Mouse (Mus musculus): ENCODE results near the gene Galnt17. TPM values are rescaled to one million over a fixed set of nuclear protein-coding genes. Genes with fewer than 3 reads are reported as not detected.

Gene Galnt17
- total RNA-seq, 2 experiments from 2014 or later = 36.4 to 38.6 TPM

DNA sequence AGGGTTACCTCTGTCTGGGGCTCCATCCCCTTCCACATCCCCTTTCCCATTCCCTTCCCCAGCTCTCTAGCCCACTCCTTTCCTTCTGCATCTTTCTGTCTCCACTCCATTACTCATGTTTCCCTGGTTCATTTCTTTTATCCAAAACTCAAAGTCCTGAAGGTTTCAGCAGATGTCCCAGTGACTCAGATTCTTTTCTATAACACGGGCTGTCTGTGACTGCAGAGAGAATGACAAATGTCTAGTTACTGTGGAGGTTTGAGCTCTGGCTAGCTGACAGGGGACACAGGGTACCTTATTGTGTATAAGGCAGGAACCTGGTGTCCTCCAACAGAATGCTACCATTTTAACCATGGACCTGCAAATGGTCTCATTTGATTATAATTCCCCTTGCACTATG lies 358.6 kb downstream of the Galnt17 start:
- no peak overlapping the region for H3K4me3 ChIP-seq
- H3K27ac ChIP-seq = no peak overlapping the region
- DNase-seq (ENCODE audit: extremely low spot score in 1 of 2, low spot score in 2 of 2) = no peak
- intact Hi-C loops (cut with DNase I) = no loop called here
- no peak for TF ChIP-seq CTCF (IDR thresholded peaks at IDR 0.05)

DNA sequence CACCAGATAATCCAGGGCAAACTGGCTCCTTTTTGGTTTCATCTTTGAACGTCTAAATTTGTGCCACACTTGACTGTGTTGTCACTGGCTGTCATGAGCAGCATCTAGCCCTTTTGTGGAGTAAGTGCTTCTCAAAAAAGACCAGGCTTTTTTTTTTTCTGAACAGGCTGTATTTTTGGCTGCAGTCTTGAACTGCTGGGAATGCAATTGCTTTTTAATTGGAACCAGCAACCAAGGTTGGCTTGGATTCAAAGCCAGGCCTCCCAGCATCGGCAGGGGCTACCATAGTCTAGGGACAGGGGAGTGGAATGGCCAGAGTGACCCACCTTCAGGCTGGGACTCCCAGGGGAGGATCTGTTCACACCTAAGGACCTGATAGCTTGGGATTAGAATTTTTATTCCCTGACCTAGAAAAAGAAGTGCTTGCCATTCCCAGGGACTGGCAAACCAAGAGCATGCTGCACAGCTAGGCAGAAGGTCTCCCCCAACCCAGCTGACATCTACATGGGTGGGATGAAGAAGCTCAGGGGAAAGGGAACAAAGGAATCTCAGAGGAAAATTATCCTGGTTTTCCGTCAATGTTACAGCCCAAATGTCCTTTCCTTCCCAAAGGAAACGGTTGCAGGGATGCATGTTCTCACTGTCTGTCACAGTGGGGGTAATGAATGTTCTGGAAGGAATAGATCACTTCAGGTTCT lies 369.2 kb downstream of the Galnt17 start:
- no peak for DNase-seq (ENCODE audit: extremely low spot score in 1 of 2, low spot score in 2 of 2)
- peak overlapping the region; percentile 79 for H3K27ac ChIP-seq
- TF ChIP-seq CTCF (IDR thresholded peaks at IDR 0.05) = no peak
- H3K4me3 ChIP-seq = no peak overlapping the region
- intact Hi-C loops (cut with DNase I) = loop anchor here (5.0 kb wide), 1 partner anchor 68 kb away; no protein-coding TSS in a partner anchor

DNA sequence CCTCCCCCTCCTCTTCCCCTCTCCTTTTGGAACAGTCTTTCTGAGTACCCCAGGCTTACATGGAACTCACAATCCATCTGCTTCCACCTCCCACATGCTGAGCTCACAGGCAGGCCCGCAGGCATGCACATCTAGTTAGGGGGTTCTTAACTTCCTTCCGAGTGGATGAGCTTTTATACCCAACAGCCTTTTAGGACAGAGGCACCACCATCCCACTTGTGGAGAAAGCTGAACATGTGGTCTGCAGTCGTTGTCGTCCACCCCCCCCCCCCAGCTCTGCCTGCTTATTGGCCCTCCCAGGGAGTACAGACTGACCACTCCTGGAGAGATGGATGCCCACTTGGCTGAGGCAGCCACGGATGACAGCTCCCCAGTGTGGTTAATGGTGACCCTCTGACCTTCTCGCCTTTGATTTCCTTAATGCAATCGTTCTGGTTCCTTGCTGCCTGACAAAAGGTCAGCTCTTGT lies 370.0 kb downstream of the Galnt17 start:
- intact Hi-C loops (cut with DNase I) = loop anchor here (5.0 kb wide), 1 partner anchor 69 kb away; no protein-coding TSS in a partner anchor
- TF ChIP-seq CTCF (IDR thresholded peaks at IDR 0.05) = no peak
- no peak overlapping the region for H3K4me3 ChIP-seq
- 0 out of 2 replicates have a peak overlapping the region, but pooled peaks have one; percentile 47 for H3K27ac ChIP-seq
- DNase-seq (ENCODE audit: extremely low spot score in 1 of 2, low spot score in 2 of 2) = no peak

DNA sequence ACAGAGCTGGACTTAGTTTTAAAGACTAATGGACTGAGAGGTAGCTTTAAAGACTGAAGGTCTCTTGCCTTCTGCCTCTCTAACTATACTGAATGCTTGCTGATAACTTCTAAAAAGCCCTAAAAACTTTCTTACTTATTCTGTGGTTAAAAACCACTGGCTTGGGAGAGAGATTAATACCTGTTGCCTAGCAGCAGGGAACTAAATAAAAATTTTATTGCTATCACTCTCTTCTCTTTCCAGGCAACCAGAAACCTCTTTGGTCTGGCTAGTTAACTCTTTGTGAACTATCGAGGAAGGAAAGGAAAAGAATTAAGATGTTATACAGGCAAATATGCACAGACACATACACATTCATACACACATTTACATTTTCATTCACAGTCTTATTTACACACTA lies 377.3 kb downstream of the Galnt17 start:
- intact Hi-C loops (cut with DNase I) = no loop called here
- TF ChIP-seq CTCF (IDR thresholded peaks at IDR 0.05) = no peak
- DNase-seq (ENCODE audit: extremely low spot score in 1 of 2, low spot score in 2 of 2) = no peak
- no peak overlapping the region for H3K4me3 ChIP-seq
- no peak overlapping the region for H3K27ac ChIP-seq

DNA sequence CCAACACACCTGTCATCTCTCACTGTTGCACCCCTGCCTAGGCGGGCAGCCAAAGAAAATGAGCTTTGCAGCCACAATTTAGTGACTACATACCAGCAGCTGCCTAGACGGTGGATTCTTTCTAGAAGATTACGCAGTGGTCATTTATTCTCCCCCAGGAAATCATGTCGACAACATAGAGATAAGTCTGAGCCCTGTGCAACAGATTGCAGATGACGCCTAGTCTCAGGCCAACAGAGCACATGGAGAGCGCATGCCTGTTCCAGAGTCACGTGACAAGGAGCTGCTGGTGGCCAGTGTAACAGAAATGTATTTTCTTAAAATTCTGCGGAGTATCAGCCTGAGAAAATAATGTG lies 380.5 kb downstream of the Galnt17 start:
- H3K27ac ChIP-seq = no peak overlapping the region
- TF ChIP-seq CTCF (IDR thresholded peaks at IDR 0.05) = no peak

DNA sequence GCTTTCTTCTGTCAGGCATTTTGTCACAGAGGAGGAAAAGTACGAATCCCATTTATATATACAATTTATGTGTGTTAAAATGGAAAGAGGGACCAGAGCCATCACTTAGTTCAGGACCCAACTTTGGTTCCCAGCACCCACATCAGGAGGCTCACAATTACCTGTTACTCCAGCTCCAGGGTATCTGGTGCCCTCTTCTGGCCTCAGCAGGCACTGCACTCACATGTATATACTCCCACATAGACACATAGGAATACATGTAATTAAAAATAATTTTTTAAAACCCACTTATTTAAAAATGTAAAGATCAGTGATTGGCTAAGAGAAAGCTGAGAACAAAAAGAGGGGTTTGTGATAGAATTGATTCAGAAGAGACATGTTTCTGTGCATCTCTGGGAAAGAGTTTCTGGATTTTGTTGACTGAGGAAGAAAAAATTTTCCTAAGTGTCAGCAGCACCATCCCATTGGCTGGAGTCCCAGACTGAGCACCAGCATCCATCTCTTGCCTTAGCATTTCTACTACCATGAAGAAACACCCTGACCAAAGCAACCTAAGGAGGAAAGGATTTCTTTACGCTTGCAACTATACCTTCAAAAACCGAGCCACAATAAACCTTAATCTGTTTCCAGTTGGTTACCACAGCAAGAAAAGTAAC lies 381.0 kb downstream of the Galnt17 start:
- Histone ChIP-seq H3K27ac (no peak overlapping the region), H3K4me3 (no peak overlapping the region)
- DNase-seq (ENCODE audit: extremely low spot score in 1 of 2, low spot score in 2 of 2) = no peak
- intact Hi-C loops (cut with DNase I) = no loop called here
- peak; percentile 19 for TF ChIP-seq CTCF (IDR thresholded peaks at IDR 0.05)

More for the DNA sequence above, 380.5 kb downstream of the Galnt17 start:
- intact Hi-C loops (cut with DNase I) = no loop called here
- no peak overlapping the region for H3K4me3 ChIP-seq
- no peak for DNase-seq (ENCODE audit: extremely low spot score in 1 of 2, low spot score in 2 of 2)

DNA sequence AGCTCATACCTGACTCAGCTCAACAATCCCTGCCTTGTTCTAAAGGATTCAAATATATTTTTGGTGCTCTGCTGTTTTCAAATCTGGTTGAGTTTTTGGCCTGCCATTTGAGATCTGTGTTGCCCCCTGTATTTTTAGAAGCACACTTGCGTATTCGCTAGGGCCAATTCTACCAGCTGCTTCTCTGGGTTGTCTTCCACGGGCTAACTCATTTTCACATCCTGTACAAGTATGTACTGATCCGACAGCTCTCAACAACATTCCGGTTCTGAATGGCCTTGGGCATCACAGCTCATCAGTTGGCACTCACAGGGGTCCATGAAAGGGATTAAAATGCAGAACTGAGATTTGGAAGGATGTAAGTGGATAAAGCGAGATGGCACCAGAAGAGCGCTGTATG lies 382.6 kb downstream of the Galnt17 start:
- H3K27ac ChIP-seq = no peak overlapping the region
- H3K4me3 ChIP-seq = no peak overlapping the region
- no peak for DNase-seq (ENCODE audit: extremely low spot score in 1 of 2, low spot score in 2 of 2)
- TF ChIP-seq CTCF (IDR thresholded peaks at IDR 0.05) = no peak
- intact Hi-C loops (cut with DNase I) = no loop called here

DNA sequence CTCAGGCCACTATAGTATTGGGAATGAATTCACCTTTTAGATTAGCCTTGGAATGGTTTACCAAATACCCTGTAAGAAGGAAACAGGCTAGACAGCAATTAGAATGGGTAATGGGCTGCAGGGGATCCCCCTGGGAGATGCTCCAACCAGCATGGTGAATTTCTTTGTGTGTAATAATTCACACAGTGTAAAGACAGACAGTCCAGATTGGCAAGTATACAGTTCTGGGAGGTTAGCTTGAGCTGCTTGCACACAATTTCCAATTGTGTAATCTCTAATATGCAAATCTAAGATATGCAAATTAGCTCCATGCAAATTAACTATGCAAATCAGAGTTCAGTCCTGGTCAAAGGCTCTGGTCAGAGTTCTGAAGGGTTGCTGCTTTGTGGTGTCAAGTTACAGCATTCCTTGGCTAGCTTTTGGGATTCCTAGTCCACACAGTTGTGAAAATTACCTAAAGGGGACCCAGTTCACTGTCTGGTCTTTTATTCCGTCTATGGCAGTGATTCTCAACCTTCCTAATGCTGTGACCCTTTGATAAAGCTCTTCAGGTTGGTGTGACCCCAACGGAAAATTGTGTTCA lies 384.0 kb downstream of the Galnt17 start:
- no peak overlapping the region for H3K27ac ChIP-seq
- TF ChIP-seq CTCF (IDR thresholded peaks at IDR 0.05) = no peak
- intact Hi-C loops (cut with DNase I) = no loop called here
- no peak overlapping the region for H3K4me3 ChIP-seq
- no peak for DNase-seq (ENCODE audit: extremely low spot score in 1 of 2, low spot score in 2 of 2)

DNA sequence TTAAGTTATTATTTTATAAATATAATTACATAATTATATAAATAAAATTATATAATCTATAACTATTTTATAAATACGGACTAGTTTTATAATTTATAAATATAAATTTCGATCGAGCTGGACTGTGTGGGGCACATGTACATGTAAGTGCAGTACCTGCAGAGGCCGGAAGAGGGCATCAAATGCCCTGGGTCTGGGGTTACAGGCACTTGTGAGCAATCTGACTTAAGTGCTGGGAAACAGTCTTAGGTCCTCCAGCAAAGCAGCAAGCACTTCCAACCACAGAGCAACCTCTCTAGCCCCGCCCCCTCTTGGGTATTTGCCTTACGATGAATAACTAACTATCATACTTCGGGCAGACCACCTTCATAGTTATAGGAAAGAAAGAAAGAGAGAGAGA lies 388.3 kb downstream of the Galnt17 start:
- intact Hi-C loops (cut with DNase I) = no loop called here
- DNase-seq (ENCODE audit: extremely low spot score in 1 of 2, low spot score in 2 of 2) = no peak
- no peak; the same call in 1 of the 2 replicates for TF ChIP-seq CTCF (IDR thresholded peaks at IDR 0.05)
- H3K4me3 ChIP-seq = no peak overlapping the region
- H3K27ac ChIP-seq = no peak overlapping the region

DNA sequence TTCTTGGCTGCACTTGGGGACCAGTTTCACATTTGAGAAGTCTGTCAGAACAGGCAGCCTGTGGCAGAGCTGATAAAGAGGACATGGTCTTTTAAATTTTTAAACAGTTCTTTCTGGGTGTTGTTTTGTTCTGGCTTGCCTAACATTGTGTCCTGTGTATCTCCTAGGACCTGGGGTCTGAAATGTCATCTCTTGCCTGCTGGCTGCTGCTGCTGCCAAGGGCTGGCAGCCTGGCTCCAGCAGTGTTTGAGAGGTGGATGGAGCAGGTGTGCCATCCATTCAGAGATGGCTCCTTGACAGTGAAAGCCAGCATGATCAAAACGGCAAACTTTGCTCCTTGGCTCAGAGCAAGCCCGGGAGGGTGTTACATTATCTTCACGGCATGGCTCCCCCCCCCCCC lies 393.7 kb downstream of the Galnt17 start:
- no peak for TF ChIP-seq CTCF (IDR thresholded peaks at IDR 0.05)
- DNase-seq (ENCODE audit: extremely low spot score in 1 of 2, low spot score in 2 of 2) = no peak
- H3K27ac ChIP-seq = no peak overlapping the region
- intact Hi-C loops (cut with DNase I) = no loop called here
- H3K4me3 ChIP-seq = no peak overlapping the region

DNA sequence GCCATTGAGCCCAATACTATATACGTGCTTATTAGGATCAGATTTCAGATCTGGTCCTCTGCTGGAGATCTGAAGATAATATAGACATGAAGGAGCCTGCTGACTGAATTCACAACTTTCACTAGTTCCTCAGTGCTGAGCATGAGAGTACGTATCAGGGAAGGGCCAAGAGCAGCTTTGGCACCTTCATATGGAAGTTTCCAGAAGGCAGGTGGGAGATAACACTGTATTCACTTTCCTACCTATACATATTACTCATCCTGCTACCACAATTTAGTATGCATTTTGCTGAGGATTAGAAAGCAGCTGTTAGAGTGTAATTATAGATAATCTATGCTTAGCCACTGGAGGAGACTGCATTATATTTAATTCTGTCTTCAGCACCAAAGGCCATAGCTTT lies 396.7 kb downstream of the Galnt17 start:
- no peak for DNase-seq (ENCODE audit: extremely low spot score in 1 of 2, low spot score in 2 of 2)
- TF ChIP-seq CTCF (IDR thresholded peaks at IDR 0.05) = no peak
- intact Hi-C loops (cut with DNase I) = no loop called here

DNA sequence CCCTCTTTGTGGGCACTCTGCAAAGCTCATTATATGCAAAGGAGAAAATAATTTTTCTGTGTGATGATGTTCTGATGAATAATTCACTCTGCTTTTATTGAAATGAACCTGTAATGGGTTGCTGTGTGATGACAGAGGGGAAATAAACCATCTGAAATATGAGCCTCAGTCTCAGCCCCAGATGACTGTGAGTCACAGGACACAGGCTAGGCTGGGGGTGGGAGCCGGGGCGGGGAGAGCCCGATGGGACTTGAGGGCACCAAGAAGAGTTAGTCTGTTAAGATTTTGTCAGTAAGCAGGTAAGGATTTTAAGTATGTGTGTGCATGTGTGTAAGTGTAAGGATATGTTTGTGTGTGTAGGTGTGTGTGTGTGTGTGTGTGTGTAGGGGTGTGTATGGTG lies 406.6 kb downstream of the Galnt17 start:
- Histone ChIP-seq H3K27ac (no peak overlapping the region), H3K4me3 (no peak overlapping the region)
- intact Hi-C loops (cut with DNase I) = no loop called here
- DNase-seq (ENCODE audit: extremely low spot score in 1 of 2, low spot score in 2 of 2) = no peak
- no peak for TF ChIP-seq CTCF (IDR thresholded peaks at IDR 0.05)

More for the DNA sequence above, 396.7 kb downstream of the Galnt17 start:
- Histone ChIP-seq H3K4me3 (no peak overlapping the region), H3K27ac (no peak overlapping the region)
